Mouse (Mus musculus) forebrain, postnatal 0 days (tissue): ENCODE measurements at regions not wholly inside any gene's neighbourhood (a gene's known extent, or its start where the extent isn't known, plus 50 kb on each side); places are given as distances from the start of the nearest gene placed in this dataset.

ENCODE experiments used
- ATAC-seq: fragments of 200-750 bp; cut with Nextera tagmentation; 2 replicates; pipeline ENCODE4 v1.8.0; 2017; ENCODE audit warnings: mild to moderate bottlenecking, moderate library complexity
- DNase-seq: peaks from one replicate; pipeline ENCODE4 v3.0.0-alpha.2; 2015
- H3K27ac ChIP-seq: fragments of 300-500 bp; sonication (generic); 2 replicates; pipeline ENCODE4 v1.5.1; 2014; ENCODE audit warnings: low read depth, mild to moderate bottlenecking, antibody characterized with exemption, low read length, moderate library complexity, mixed read lengths
- H3K27me3 ChIP-seq: fragments of 300-500 bp; sonication (generic); 2 replicates; pipeline ENCODE4 v1.6.1; 2014; ENCODE audit warnings: mild to moderate bottlenecking, low read length, mixed read lengths; ENCODE audit not compliant: insufficient read depth
- H3K36me3 ChIP-seq: fragments of 300-500 bp; sonication (generic); 2 replicates; pipeline ENCODE4 v1.6.1; 2014; ENCODE audit warnings: mild to moderate bottlenecking, moderate library complexity; ENCODE audit not compliant: insufficient read depth
- H3K4me1 ChIP-seq: fragments of 300-500 bp; sonication (generic); 2 replicates; pipeline ENCODE4 v1.6.1; 2014; ENCODE audit warnings: antibody characterized with exemption; ENCODE audit not compliant: insufficient read depth
- H3K4me2 ChIP-seq: fragments of 300-500 bp; sonication (generic); 2 replicates; pipeline ENCODE4 v1.6.1; 2014; ENCODE audit warnings: low read depth, mild to moderate bottlenecking, moderate library complexity
- H3K4me3 ChIP-seq: fragments of 300-500 bp; sonication (generic); 2 replicates; pipeline ENCODE4 v1.5.1; 2014; ENCODE audit warnings: low read depth, low read length, mixed read lengths
- H3K9ac ChIP-seq: fragments of 300-500 bp; sonication (generic); 2 replicates; pipeline ENCODE4 v1.6.1; 2014; ENCODE audit warnings: mild to moderate bottlenecking
- H3K9me3 ChIP-seq: fragments of 300-500 bp; sonication (generic); 2 replicates; pipeline ENCODE4 v1.6.1; 2016; ENCODE audit warnings: low read length
- CTCF ChIP-seq: sonication (generic); IDR thresholded peaks from 2 replicates; pipeline ENCODE4 v1.5.1; 2016; ENCODE audit warnings: antibody characterized with exemption, control low read depth, low read depth
- WGBS: fragments of 180-500 bp; shearing (Covaris S2); extraction: QIAGEN DNeasy Blood & Tissue Kit; methylation state at CpG from one replicate; pipeline ENCODE4 v1.1.7; 2014; 5-methylcytosine and 5-hydroxymethylcytosine counted together

DNA sequence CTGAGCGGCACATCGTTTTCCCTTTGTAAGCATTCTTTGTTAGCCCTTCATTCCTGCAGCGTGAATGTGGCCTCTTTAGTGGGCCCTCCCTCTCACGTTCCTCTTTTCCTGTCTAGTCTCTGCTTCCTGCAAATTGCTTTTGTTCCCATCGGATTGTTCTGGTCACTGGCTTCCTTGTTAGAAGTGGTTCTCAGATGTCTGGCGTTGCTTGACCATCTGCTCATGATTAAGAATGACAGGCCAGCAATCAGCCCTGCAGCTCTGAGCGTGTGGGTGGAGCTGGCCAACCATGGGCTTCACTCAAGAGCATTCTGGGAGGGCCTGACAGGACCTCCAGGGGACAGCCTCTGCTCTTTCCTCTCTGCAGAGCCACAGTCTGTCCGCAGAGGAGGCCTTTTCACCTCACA lies 297.5 kb downstream of the Eipr1 start:
- 0 out of 2 replicates have a peak, but pooled peaks cover 5% of the 10 kb centered on the region for H3K4me1 ChIP-seq
- H3K4me3 ChIP-seq = no peak overlapping the region
- peak; percentile 35 for DNase-seq
- ATAC-seq = peak; percentile 56
- H3K9me3 ChIP-seq = no peaks in the 10 kb centered on the region
- WGBS = 9% methylated on average over 8 of the region's 8 CpGs
- no peaks in the 10 kb centered on the region for H3K36me3 ChIP-seq
- H3K27ac ChIP-seq = peak overlapping the region; percentile 66; the same call in 1 of the 2 replicates
- peak overlapping the region; percentile 35 for H3K9ac ChIP-seq
- no peaks in the 10 kb centered on the region for H3K27me3 ChIP-seq
- H3K4me2 ChIP-seq = no peak overlapping the region
- TF ChIP-seq CTCF = no peak

- H3K9me3 ChIP-seq = no peaks in the 10 kb centered on the region
- no peak for TF ChIP-seq CTCF
- no peak for DNase-seq
- H3K9ac ChIP-seq = no peak overlapping the region
- H3K4me3 ChIP-seq = no peak overlapping the region
- ATAC-seq = no peak
- H3K27ac ChIP-seq = no peak overlapping the region
- H3K4me2 ChIP-seq = no peak overlapping the region
- H3K4me1 ChIP-seq = 0 out of 2 replicates have a peak, but pooled peaks cover 5% of the 10 kb centered on the region
- no peaks in the 10 kb centered on the region for H3K36me3 ChIP-seq
- H3K27me3 ChIP-seq = no peaks in the 10 kb centered on the region
These were observed 298.2 kb downstream of the Eipr1 start for GRCm38 (mm10) chr12:29049801-29050200.

- Histone ChIP-seq H3K4me3 (no peak overlapping the region), H3K4me1 (0 out of 2 replicates have a peak, but pooled peaks cover 5% of the 10 kb centered on the region), H3K27me3 (no peaks in the 10 kb centered on the region), H3K36me3 (no peaks in the 10 kb centered on the region), H3K9ac (no peak overlapping the region), H3K27ac (no peak overlapping the region), H3K9me3 (no peaks in the 10 kb centered on the region), H3K4me2 (no peak overlapping the region)
- WGBS = 62% methylated on average over 8 of the region's 8 CpGs
- DNase-seq = no peak
- ATAC-seq = no peak
- TF ChIP-seq CTCF = no peak
These were observed 299.1 kb downstream of the Eipr1 start for GRCm38 (mm10) chr12:29050516-29051251.

DNA sequence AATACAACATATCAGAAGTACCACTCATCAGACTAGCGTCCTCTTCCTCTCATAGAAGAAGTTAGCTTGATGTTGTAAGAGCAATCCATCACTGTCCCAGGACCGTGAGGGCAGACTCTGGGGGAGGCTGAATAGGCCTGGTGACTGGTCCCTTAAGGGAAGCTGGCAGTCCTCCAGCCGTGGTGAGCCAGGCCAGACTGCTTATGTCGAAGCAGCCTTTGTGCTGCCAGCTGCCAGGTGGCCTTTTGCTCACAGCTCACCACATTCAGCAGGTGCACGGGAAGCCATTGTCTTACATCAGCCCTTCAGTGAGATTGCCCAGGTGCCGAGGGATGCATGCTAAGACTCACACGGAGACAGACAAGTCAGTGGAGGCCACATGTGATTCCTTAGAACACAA lies 302.8 kb downstream of the Eipr1 start:
- DNase-seq (peak; percentile 62), ATAC-seq (peak; percentile 71)
- Histone ChIP-seq H3K9ac (no peak overlapping the region), H3K27ac (no peak overlapping the region), H3K9me3 (no peaks in the 10 kb centered on the region), H3K27me3 (no peaks in the 10 kb centered on the region), H3K4me2 (no peak overlapping the region), H3K36me3 (no peaks in the 10 kb centered on the region), H3K4me1 (no peaks in the 10 kb centered on the region), H3K4me3 (no peak overlapping the region)
- no peak for TF ChIP-seq CTCF
- WGBS = 23% methylated on average over 7 of the region's 7 CpGs

- Histone ChIP-seq H3K27me3 (no peaks in the 10 kb centered on the region), H3K9me3 (no peaks in the 10 kb centered on the region), H3K36me3 (no peaks in the 10 kb centered on the region), H3K9ac (no peak overlapping the region), H3K4me3 (no peak overlapping the region), H3K4me2 (no peak overlapping the region), H3K4me1 (no peaks in the 10 kb centered on the region), H3K27ac (0 out of 2 replicates have a peak overlapping the region, but pooled peaks have one; percentile 31)
- TF ChIP-seq CTCF = no peak
- no peak for DNase-seq
- no peak for ATAC-seq
- 58% methylated on average over 14 of the region's 14 CpGs for WGBS
These were observed 310.5 kb downstream of the Eipr1 start for GRCm38 (mm10) chr12:29062025-29062637.

DNA sequence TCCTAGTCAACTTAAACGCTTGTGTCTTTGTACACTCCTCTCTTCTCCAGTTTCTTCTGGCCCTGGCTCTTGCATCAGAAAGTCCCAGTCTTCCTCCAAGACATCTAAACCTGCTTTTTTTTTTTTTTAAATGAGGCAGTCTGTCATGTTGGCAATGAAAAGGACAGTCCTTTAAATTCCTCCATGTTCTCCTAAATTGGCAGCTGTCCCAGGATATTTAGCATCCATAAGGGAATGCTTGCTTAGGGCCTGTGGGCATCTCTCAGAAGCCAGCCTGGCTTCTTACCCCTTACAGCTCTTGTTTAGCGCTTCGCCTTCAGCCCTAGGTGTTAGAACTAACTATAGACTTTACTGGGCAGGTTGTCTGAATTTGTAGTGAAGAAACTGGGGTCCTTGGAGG lies 311.2 kb downstream of the Eipr1 start:
- DNase-seq = peak; percentile 75
- Histone ChIP-seq H3K9ac (no peak overlapping the region), H3K36me3 (no peaks in the 10 kb centered on the region), H3K4me1 (no peaks in the 10 kb centered on the region), H3K27ac (no peak overlapping the region), H3K4me2 (no peak overlapping the region), H3K27me3 (no peaks in the 10 kb centered on the region), H3K4me3 (no peak overlapping the region), H3K9me3 (no peaks in the 10 kb centered on the region)
- peak; percentile 71 for ATAC-seq
- WGBS = 52% methylated on average over 3 of the region's 3 CpGs
- no peak for TF ChIP-seq CTCF

GRCm38 (mm10) chr12:29068180-29068579 lies 316.6 kb downstream of the Eipr1 start:
- no peaks in the 10 kb centered on the region for H3K36me3 ChIP-seq
- no peak overlapping the region for H3K27ac ChIP-seq
- 30% methylated on average over 5 of the region's 5 CpGs for WGBS
- H3K9me3 ChIP-seq = no peaks in the 10 kb centered on the region
- TF ChIP-seq CTCF = peak; percentile 69
- H3K4me3 ChIP-seq = no peak overlapping the region
- H3K9ac ChIP-seq = no peak overlapping the region
- H3K27me3 ChIP-seq = no peaks in the 10 kb centered on the region
- H3K4me1 ChIP-seq = no peaks in the 10 kb centered on the region
- peak; percentile 80; the same call in 1 of the 2 replicates for ATAC-seq
- DNase-seq = peak; percentile 50
- H3K4me2 ChIP-seq = no peak overlapping the region
